Mouse (Mus musculus) T-helper 1 cell (primary cell): ENCODE data around the gene Dut.

Source experiments
- in situ Hi-C: fragments of 300-600 bp; cut with MboI, MseI; formaldehyde crosslinking; loops from one replicate; pipeline ENCODE4 v1.15.1; 2025; ENCODE audit warnings: high pct_unique_total_duplicates

The Dut gene

GRCm38 (mm10) chr2:125302625-125302924, 55.6 kb downstream of the Dut start:
- in situ Hi-C loops: no loop called here

- in situ Hi-C loops: no loop called here
Measured at GRCm38 (mm10) chr2:125303764-125304384, 56.9 kb downstream of the Dut start.

GRCm38 (mm10) chr2:125304746-125305145, 57.8 kb downstream of the Dut start:
- in situ Hi-C loops: no loop called here

- in situ Hi-C loops: no loop called here
Measured at GRCm38 (mm10) chr2:125305671-125306070, 58.7 kb downstream of the Dut start.
